Mouse (Mus musculus): ENCODE measurements around the gene 0610009B22Rik. TPM values are rescaled to one million over a fixed set of nuclear protein-coding genes. Genes with fewer than 3 reads are reported as not detected.

Gene 0610009B22Rik
- total RNA-seq, 2 experiments from 2014 or later, result 28.9 to 29.6 TPM

- intact Hi-C loops (cut with DNase I; ENCODE audit: low total_unique reads), result no loop called here
- DNase-seq, result no peak
These were observed 45.5 kb downstream of the 0610009B22Rik start for GRCm38 (mm10) chr11:51643202-51643601.

- intact Hi-C loops (cut with DNase I; ENCODE audit: low total_unique reads), result no loop called here
- DNase-seq, result no peak
These were observed 47.9 kb downstream of the 0610009B22Rik start for GRCm38 (mm10) chr11:51640748-51641147.

- no peak for DNase-seq
- intact Hi-C loops (cut with DNase I; ENCODE audit: low total_unique reads), result no loop called here
These were observed 50.2 kb downstream of the 0610009B22Rik start for GRCm38 (mm10) chr11:51638497-51638896.

GRCm38 (mm10) chr11:51637971-51638414, 50.7 kb downstream of the 0610009B22Rik start:
- no peak for DNase-seq
- intact Hi-C loops (cut with DNase I; ENCODE audit: low total_unique reads), result no loop called here

- intact Hi-C loops (cut with DNase I; ENCODE audit: low total_unique reads), result no loop called here
- no peak for DNase-seq
These were observed 52.4 kb downstream of the 0610009B22Rik start for GRCm38 (mm10) chr11:51636323-51636684.

GRCm38 (mm10) chr11:51635525-51636322, 53.0 kb downstream of the 0610009B22Rik start, which contains the start of gene Rmnd5b:
Gene Rmnd5b (minus strand): TSS chr11:51635896.
- intact Hi-C loops (cut with DNase I; ENCODE audit: low total_unique reads), result no loop called here
- peak; percentile 91 for DNase-seq

Other genes starting within 250 kb of the 0610009B22Rik start
- gene Phykpl, start 104.1 kb downstream of the 0610009B22Rik start, total RNA-seq (2021), result 10 to 100 TPM; 18.1 to 21.5 TPM
- 100 to 1,000 TPM; 118 to 144 TPM for gene Hnrnpab, start 82.0 kb downstream of the 0610009B22Rik start, total RNA-seq (2021)
- gene Nhp2, start 69.1 kb downstream of the 0610009B22Rik start, total RNA-seq (2021), result 10 to 100 TPM; 23.8 to 32.7 TPM
- gene Rmnd5b, start 53.0 kb downstream of the 0610009B22Rik start, total RNA-seq (2021), result 10 to 100 TPM; 11.8 to 13.3 TPM
- 10 to 100 TPM in 1 of 2 experiments, 1 to 10 TPM in 1; 8.7 to 12.2 TPM for gene N4bp3, start 38.0 kb downstream of the 0610009B22Rik start, total RNA-seq (2021)
- gene D930048N14Rik, start 37.9 kb downstream of the 0610009B22Rik start, total RNA-seq (2021), result under 1 TPM; 0.33 to 0.60 TPM
- gene Sec24a, start 74.8 kb upstream of the 0610009B22Rik start, total RNA-seq (2021), result 10 to 100 TPM; 22.9 to 35.1 TPM
- 100 to 1,000 TPM; 212 to 254 TPM for gene Sar1b, start 74.8 kb upstream of the 0610009B22Rik start, total RNA-seq (2021)
- 1 to 10 TPM; 2.0 to 5.0 TPM for gene Jade2, start 168.8 kb upstream of the 0610009B22Rik start, total RNA-seq (2021)